Mouse (Mus musculus) midbrain, embryonic 15.5 days (tissue): ENCODE results near the gene Slc2a13. TPM values are rescaled to one million over a fixed set of nuclear protein-coding genes. Genes with fewer than 3 reads are reported as not detected.

Experiments
- ATAC-seq: fragments of 200-750 bp; cut with Nextera tagmentation; replicated peaks from 2 replicates; pipeline ENCODE4 v1.8.0; 2017; ENCODE audit warnings: moderate TSS enrichment
- H3K27ac ChIP-seq: fragments of 300-500 bp; sonication (generic); 2 replicates; pipeline ENCODE4 v1.5.1; 2015; ENCODE audit warnings: mild to moderate bottlenecking, inconsistent platforms
- H3K27me3 ChIP-seq: fragments of 300-500 bp; sonication (generic); replicated peaks from 2 replicates; pipeline ENCODE4 v1.6.1; 2015; ENCODE audit warnings: inconsistent platforms
- H3K36me3 ChIP-seq: fragments of 300-500 bp; sonication (generic); replicated peaks from 2 replicates; pipeline ENCODE4 v1.6.1; 2015; ENCODE audit warnings: inconsistent platforms
- H3K4me1 ChIP-seq: fragments of 300-500 bp; sonication (generic); 2 replicates; pipeline ENCODE4 v1.6.1; 2015; ENCODE audit warnings: inconsistent platforms
- H3K4me2 ChIP-seq: fragments of 300-500 bp; sonication (generic); 2 replicates; pipeline ENCODE4 v1.6.1; 2015; ENCODE audit warnings: inconsistent platforms, mild to moderate bottlenecking, moderate library complexity
- H3K4me3 ChIP-seq: fragments of 300-500 bp; sonication (generic); 2 replicates; pipeline ENCODE4 v1.5.1; 2015; ENCODE audit warnings: mild to moderate bottlenecking, inconsistent platforms
- H3K9ac ChIP-seq: fragments of 300-500 bp; sonication (generic); 2 replicates; pipeline ENCODE4 v1.6.1; 2015; ENCODE audit warnings: mild to moderate bottlenecking, inconsistent platforms
- H3K9me3 ChIP-seq: fragments of 300-500 bp; sonication (generic); 2 replicates; pipeline ENCODE4 v1.6.1; 2016; ENCODE audit warnings: inconsistent platforms
- WGBS: fragments of 180-500 bp; shearing (Covaris S2); methylation state at CpG from one replicate; pipeline ENCODE4 v1.1.7; 2015; ENCODE audit warnings: mixed read lengths; 5-methylcytosine and 5-hydroxymethylcytosine counted together
- polyA plus RNA-seq: library from polyadenylated mRNA; unstranded; fragments of >200 nt; fragmentation: Nextera tagmentation; extraction: Ambion mirVana; gene quantifications from 2 replicates; pipeline ENCODE4 v1.2.1, GENCODE M21; 2015

Slc2a13 gene
- polyA plus RNA-seq, 1 experiment from 2014 or later, result 3.7 TPM

- Histone ChIP-seq H3K27me3 (no peaks in the 10 kb centered on the region), H3K36me3 (no peaks in the 10 kb centered on the region), H3K4me1 (no peaks in the 10 kb centered on the region), H3K9ac (no peak overlapping the region), H3K4me2 (no peak overlapping the region), H3K4me3 (no peak overlapping the region), H3K9me3 (peaks cover 4% of the 10 kb centered on the region; the same call in 1 of the 2 replicates), H3K27ac (no peak overlapping the region)
- WGBS, result 86% methylated on average over 14 of the region's 14 CpGs
- ATAC-seq, result no peak
Observed at GRCm38 (mm10) chr15:91479924-91480615, 93.0 kb downstream of the Slc2a13 start.

- H3K9ac ChIP-seq, result no peak overlapping the region
- no peaks in the 10 kb centered on the region for H3K4me1 ChIP-seq
- no peak overlapping the region for H3K4me2 ChIP-seq
- H3K27me3 ChIP-seq, result no peaks in the 10 kb centered on the region
- H3K36me3 ChIP-seq, result no peaks in the 10 kb centered on the region
- no peak overlapping the region for H3K4me3 ChIP-seq
- H3K9me3 ChIP-seq, result no peaks in the 10 kb centered on the region
- WGBS, result 34% methylated on average over 5 of the region's 5 CpGs
- no peak overlapping the region for H3K27ac ChIP-seq
- ATAC-seq, result no peak
Observed at GRCm38 (mm10) chr15:91477766-91478165, 95.3 kb downstream of the Slc2a13 start.

GRCm38 (mm10) chr15:91473690-91474409 is 99.2 kb downstream of the Slc2a13 start:
- H3K27ac ChIP-seq, result no peak overlapping the region
- no peaks in the 10 kb centered on the region for H3K4me1 ChIP-seq
- H3K27me3 ChIP-seq, result no peaks in the 10 kb centered on the region
- H3K36me3 ChIP-seq, result no peaks in the 10 kb centered on the region
- no peak overlapping the region for H3K9ac ChIP-seq
- no peak for ATAC-seq
- H3K9me3 ChIP-seq, result no peaks in the 10 kb centered on the region
- H3K4me3 ChIP-seq, result no peak overlapping the region
- WGBS, result 92% methylated on average over 2 of the region's 2 CpGs
- H3K4me2 ChIP-seq, result no peak overlapping the region

GRCm38 (mm10) chr15:91465331-91465730 is 107.7 kb downstream of the Slc2a13 start:
- peaks cover 11% of the 10 kb centered on the region; the same call in 1 of the 2 replicates for H3K4me1 ChIP-seq
- H3K9ac ChIP-seq, result no peak overlapping the region
- no peaks in the 10 kb centered on the region for H3K27me3 ChIP-seq
- 88% methylated on average over 3 of the region's 3 CpGs for WGBS
- H3K9me3 ChIP-seq, result no peaks in the 10 kb centered on the region
- no peak overlapping the region for H3K4me3 ChIP-seq
- ATAC-seq, result no peak
- H3K4me2 ChIP-seq, result no peak overlapping the region
- H3K36me3 ChIP-seq, result no peaks in the 10 kb centered on the region
- H3K27ac ChIP-seq, result no peak overlapping the region

GRCm38 (mm10) chr15:91463857-91464435 is 109.1 kb downstream of the Slc2a13 start:
- H3K4me3 ChIP-seq, result no peak overlapping the region
- H3K4me2 ChIP-seq, result no peak overlapping the region
- no peak for ATAC-seq
- peaks cover 11% of the 10 kb centered on the region; the same call in 1 of the 2 replicates for H3K4me1 ChIP-seq
- no peak overlapping the region for H3K27ac ChIP-seq
- H3K36me3 ChIP-seq, result no peaks in the 10 kb centered on the region
- 91% methylated on average over 10 of the region's 10 CpGs for WGBS
- no peaks in the 10 kb centered on the region for H3K27me3 ChIP-seq
- no peaks in the 10 kb centered on the region for H3K9me3 ChIP-seq
- H3K9ac ChIP-seq, result no peak overlapping the region

GRCm38 (mm10) chr15:91463026-91463661 is 109.9 kb downstream of the Slc2a13 start:
- Histone ChIP-seq H3K4me3 (no peak overlapping the region), H3K4me1 (peaks cover 11% of the 10 kb centered on the region; the same call in 1 of the 2 replicates), H3K27me3 (no peaks in the 10 kb centered on the region), H3K9ac (no peak overlapping the region), H3K36me3 (no peaks in the 10 kb centered on the region), H3K4me2 (no peak overlapping the region), H3K27ac (no peak overlapping the region), H3K9me3 (no peaks in the 10 kb centered on the region)
- WGBS, result 73% methylated on average over 16 of the region's 16 CpGs
- no peak for ATAC-seq

GRCm38 (mm10) chr15:91461940-91462339 is 111.1 kb downstream of the Slc2a13 start:
- no peak overlapping the region for H3K9ac ChIP-seq
- peaks cover 11% of the 10 kb centered on the region; the same call in 1 of the 2 replicates for H3K4me1 ChIP-seq
- no peaks in the 10 kb centered on the region for H3K36me3 ChIP-seq
- 23% methylated on average over 2 of the region's 2 CpGs for WGBS
- H3K27ac ChIP-seq, result no peak overlapping the region
- no peak overlapping the region for H3K4me2 ChIP-seq
- no peaks in the 10 kb centered on the region for H3K27me3 ChIP-seq
- ATAC-seq, result no peak
- H3K9me3 ChIP-seq, result no peaks in the 10 kb centered on the region
- H3K4me3 ChIP-seq, result no peak overlapping the region

- Histone ChIP-seq H3K9ac (no peak overlapping the region), H3K27ac (no peak overlapping the region), H3K9me3 (no peaks in the 10 kb centered on the region), H3K4me1 (peaks cover under 1% of the 10 kb centered on the region; the same call in 1 of the 2 replicates), H3K4me2 (no peak overlapping the region), H3K4me3 (no peak overlapping the region), H3K27me3 (no peaks in the 10 kb centered on the region), H3K36me3 (no peaks in the 10 kb centered on the region)
- 88% methylated on average over 2 of the region's 2 CpGs for WGBS
- no peak for ATAC-seq
Observed at GRCm38 (mm10) chr15:91457202-91457601, 115.9 kb downstream of the Slc2a13 start.

- H3K27me3 ChIP-seq, result no peaks in the 10 kb centered on the region
- ATAC-seq, result no peak
- no peaks in the 10 kb centered on the region for H3K4me1 ChIP-seq
- no peak overlapping the region for H3K27ac ChIP-seq
- H3K4me2 ChIP-seq, result no peak overlapping the region
- H3K4me3 ChIP-seq, result no peak overlapping the region
- H3K9me3 ChIP-seq, result peaks cover 6% of the 10 kb centered on the region; the same call in 1 of the 2 replicates
- H3K9ac ChIP-seq, result no peak overlapping the region
- WGBS, result 89% methylated on average over 6 of the region's 6 CpGs
- no peaks in the 10 kb centered on the region for H3K36me3 ChIP-seq
Observed at GRCm38 (mm10) chr15:91445399-91445798, 127.7 kb downstream of the Slc2a13 start.

GRCm38 (mm10) chr15:91443449-91443848 is 129.6 kb downstream of the Slc2a13 start:
- H3K4me1 ChIP-seq, result no peaks in the 10 kb centered on the region
- H3K9me3 ChIP-seq, result no peaks in the 10 kb centered on the region
- H3K36me3 ChIP-seq, result no peaks in the 10 kb centered on the region
- H3K27ac ChIP-seq, result no peak overlapping the region
- no peak overlapping the region for H3K4me3 ChIP-seq
- no peak overlapping the region for H3K4me2 ChIP-seq
- no peak for ATAC-seq
- no peaks in the 10 kb centered on the region for H3K27me3 ChIP-seq
- H3K9ac ChIP-seq, result no peak overlapping the region
- WGBS, result 68% methylated on average over 8 of the region's 8 CpGs

GRCm38 (mm10) chr15:91439883-91440282 is 133.2 kb downstream of the Slc2a13 start:
- Histone ChIP-seq H3K9ac (no peak overlapping the region), H3K27me3 (no peaks in the 10 kb centered on the region), H3K4me3 (no peak overlapping the region), H3K27ac (no peak overlapping the region), H3K36me3 (no peaks in the 10 kb centered on the region), H3K9me3 (no peaks in the 10 kb centered on the region), H3K4me2 (no peak overlapping the region), H3K4me1 (no peaks in the 10 kb centered on the region)
- ATAC-seq, result no peak
- 90% methylated on average over 2 of the region's 2 CpGs for WGBS

- Histone ChIP-seq H3K9me3 (no peaks in the 10 kb centered on the region), H3K27ac (no peak overlapping the region), H3K4me2 (no peak overlapping the region), H3K4me3 (no peak overlapping the region), H3K27me3 (no peaks in the 10 kb centered on the region), H3K36me3 (no peaks in the 10 kb centered on the region), H3K4me1 (no peaks in the 10 kb centered on the region), H3K9ac (no peak overlapping the region)
- no peak for ATAC-seq
- WGBS, result 85% methylated on average over 6 of the region's 6 CpGs
Observed at GRCm38 (mm10) chr15:91425426-91425825, 147.6 kb downstream of the Slc2a13 start.
